Mouse (Mus musculus) thymus, adult 2 months (tissue): ENCODE measurements at regions not wholly inside any gene's neighbourhood (a gene's known extent, or its start where the extent isn't known, plus 50 kb on each side); places are given as distances from the start of the nearest gene placed in this dataset.

Source experiments
- DNase-seq: peaks from one replicate; pipeline ENCODE4 v3.0.0; 2021
- H3K27ac ChIP-seq: fragments of 200-500 bp; 2 replicates; pipeline ENCODE4 v1.5.1; 2012; ENCODE audit warnings: low read length, control low read depth; ENCODE audit not compliant: control insufficient read depth, insufficient read depth
- H3K27me3 ChIP-seq: fragments of 200-500 bp; 2 replicates; pipeline ENCODE4 v1.6.1; 2012; ENCODE audit warnings: mild to moderate bottlenecking, low read length, moderate library complexity, mixed read lengths; ENCODE audit not compliant: control insufficient read depth, insufficient read depth
- H3K36me3 ChIP-seq: fragments of 200-500 bp; 2 replicates; pipeline ENCODE4 v1.6.1; 2012; ENCODE audit warnings: mild to moderate bottlenecking, low read length, moderate library complexity; ENCODE audit not compliant: control insufficient read depth, insufficient read depth
- H3K4me1 ChIP-seq: fragments of 200-500 bp; replicated peaks from 2 replicates; pipeline ENCODE4 v1.6.1; 2012; ENCODE audit warnings: low read length; ENCODE audit not compliant: control insufficient read depth, insufficient read depth
- H3K4me3 ChIP-seq: fragments of 200-500 bp; 2 replicates; pipeline ENCODE4 v1.5.1; 2012; ENCODE audit warnings: mild to moderate bottlenecking, low read length, control low read depth, moderate library complexity; ENCODE audit not compliant: control insufficient read depth, insufficient read depth
- CTCF ChIP-seq: fragments of 200-500 bp; IDR thresholded peaks from 2 replicates; pipeline ENCODE4 v1.5.1; 2012; ENCODE audit warnings: mild to moderate bottlenecking, control low read depth, low read length, moderate library complexity, borderline replicate concordance; ENCODE audit not compliant: control insufficient read depth, poor library complexity, insufficient read depth; ENCODE audit errors: extremely low read depth
- POLR2A ChIP-seq: fragments of 200-500 bp; IDR thresholded peaks from 2 replicates; pipeline ENCODE4 v1.6.1; 2012; ENCODE audit warnings: mild to moderate bottlenecking, low read length, control low read depth, moderate library complexity; ENCODE audit not compliant: control insufficient read depth, poor library complexity, insufficient read depth; ENCODE audit errors: extremely low read depth
- WGBS: fragments of 180-500 bp; shearing (Covaris S2); methylation state at CpG from one replicate; pipeline ENCODE4 v1.1.7; 2018; 5-methylcytosine and 5-hydroxymethylcytosine counted together

- no peak for DNase-seq
- no peaks in the 10 kb centered on the region for H3K4me1 ChIP-seq
- H3K27ac ChIP-seq, result no peak overlapping the region
- WGBS, result 98% methylated on average over 2 of the region's 2 CpGs
- TF ChIP-seq CTCF (no peak), POLR2A (no peak)
- H3K36me3 ChIP-seq, result no peaks in the 10 kb centered on the region
- H3K4me3 ChIP-seq, result no peak overlapping the region
- H3K27me3 ChIP-seq, result no peaks in the 10 kb centered on the region
Measured at GRCm38 (mm10) chr1:183954086-183954485, 59.0 kb upstream of the Dusp10 start.

GRCm38 (mm10) chr1:183956391-183956790 is 56.7 kb upstream of the Dusp10 start:
- no peaks in the 10 kb centered on the region for H3K36me3 ChIP-seq
- WGBS, result 68% methylated on average over 3 of the region's 3 CpGs
- no peaks in the 10 kb centered on the region for H3K4me1 ChIP-seq

GRCm38 (mm10) chr1:183961383-183961782 is 51.7 kb upstream of the Dusp10 start:
- no peak overlapping the region for H3K27ac ChIP-seq
- no peaks in the 10 kb centered on the region for H3K27me3 ChIP-seq
- TF ChIP-seq CTCF (no peak), POLR2A (no peak)
- no peak overlapping the region for H3K4me3 ChIP-seq
- H3K4me1 ChIP-seq, result peaks cover 4% of the 10 kb centered on the region; the same call in 1 of the 2 replicates
- 86% methylated on average over 2 of the region's 2 CpGs for WGBS
- no peaks in the 10 kb centered on the region for H3K36me3 ChIP-seq
- DNase-seq, result no peak

More at GRCm38 (mm10) chr1:183956391-183956790, 56.7 kb upstream of the Dusp10 start:
- no peak for DNase-seq
- no peaks in the 10 kb centered on the region for H3K27me3 ChIP-seq
- no peak overlapping the region for H3K4me3 ChIP-seq
- H3K27ac ChIP-seq, result no peak overlapping the region
- TF ChIP-seq CTCF (no peak), POLR2A (no peak)

- H3K27ac ChIP-seq, result no peak overlapping the region
- TF ChIP-seq CTCF (no peak), POLR2A (no peak)
- H3K4me3 ChIP-seq, result no peak overlapping the region
- DNase-seq, result peak; percentile 21
- H3K4me1 ChIP-seq, result peaks cover 4% of the 10 kb centered on the region; the same call in 1 of the 2 replicates
- no peaks in the 10 kb centered on the region for H3K36me3 ChIP-seq
- 23% methylated on average over 2 of the region's 2 CpGs for WGBS
- no peaks in the 10 kb centered on the region for H3K27me3 ChIP-seq
Measured at GRCm38 (mm10) chr1:183962486-183962885, 50.6 kb upstream of the Dusp10 start.

- TF ChIP-seq CTCF (no peak), POLR2A (no peak)
- 94% methylated on average over 4 of the region's 4 CpGs for WGBS
- no peak overlapping the region for H3K27ac ChIP-seq
- no peak overlapping the region for H3K4me3 ChIP-seq
- no peaks in the 10 kb centered on the region for H3K36me3 ChIP-seq
- no peaks in the 10 kb centered on the region for H3K27me3 ChIP-seq
- peaks cover 4% of the 10 kb centered on the region; the same call in 1 of the 2 replicates for H3K4me1 ChIP-seq
- DNase-seq, result no peak
Measured at GRCm38 (mm10) chr1:183963286-183963685, 49.8 kb upstream of the Dusp10 start.
